Mouse (Mus musculus): Measurements from ENCODE around the gene Vwf. TPM values are rescaled to one million over a fixed set of nuclear protein-coding genes. Genes with fewer than 3 reads are reported as not detected.
A peak's percentile ranks its signal among the peaks of the same experiment; 100 is the strongest.

Gene Vwf
- total RNA-seq, 2 experiments from 2014 or later = 12.5 to 17.6 TPM

GRCm38 (mm10) chr6:125603234-125603633 is 56.7 kb downstream of the Vwf start:
- intact Hi-C loops (cut with DNase I) = loop anchor here (2.0 to 10.0 kb wide), 6 partner anchors 74 to 388 kb away; partner anchors contain the start of gene Vamp1

DNA sequence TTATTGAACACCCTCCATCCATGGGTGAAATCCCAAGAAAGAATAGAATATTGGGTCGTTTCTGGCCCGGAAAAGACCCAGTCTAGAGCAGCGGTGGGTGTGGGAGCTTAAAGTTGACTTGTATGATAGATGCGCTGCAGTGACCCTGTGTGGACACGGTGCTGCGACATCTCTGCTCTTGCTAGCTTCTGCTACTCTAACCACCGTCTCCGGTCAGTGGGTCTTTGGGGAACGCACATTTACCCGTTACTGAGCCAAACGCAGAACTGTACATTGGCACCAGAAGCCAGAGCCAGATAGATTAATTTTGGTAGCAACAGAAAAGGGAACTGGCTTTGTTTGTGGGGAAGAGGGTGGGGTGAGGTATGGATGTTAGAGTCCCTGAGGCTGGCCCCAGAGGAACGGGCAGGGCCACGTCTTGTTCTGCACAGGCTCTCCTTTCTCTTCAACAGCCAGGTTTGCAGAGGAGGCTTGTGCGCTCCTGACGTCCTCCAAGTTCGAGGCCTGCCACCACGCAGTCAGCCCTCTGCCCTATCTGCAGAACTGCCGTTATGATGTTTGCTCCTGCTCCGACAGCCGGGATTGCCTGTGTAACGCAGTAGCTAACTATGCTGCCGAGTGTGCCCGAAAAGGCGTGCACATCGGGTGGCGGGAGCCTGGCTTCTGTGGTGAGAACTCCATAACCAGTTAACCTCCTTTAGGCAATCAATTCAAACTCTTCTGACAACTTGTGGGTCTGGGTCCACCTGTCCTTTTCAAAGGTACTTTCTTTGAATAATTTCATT is 57.3 kb downstream of the Vwf start:
- no peak for DNase-seq (ENCODE audit: low spot score in 2 of 2)
- intact Hi-C loops (cut with DNase I) = loop anchor here (2.0 to 10.0 kb wide), 6 partner anchors 75 to 389 kb away; partner anchors contain the start of gene Vamp1

More at GRCm38 (mm10) chr6:125603234-125603633, 56.7 kb downstream of the Vwf start:
- DNase-seq (ENCODE audit: low spot score in 2 of 2) = peak; percentile 42 to 53

DNA sequence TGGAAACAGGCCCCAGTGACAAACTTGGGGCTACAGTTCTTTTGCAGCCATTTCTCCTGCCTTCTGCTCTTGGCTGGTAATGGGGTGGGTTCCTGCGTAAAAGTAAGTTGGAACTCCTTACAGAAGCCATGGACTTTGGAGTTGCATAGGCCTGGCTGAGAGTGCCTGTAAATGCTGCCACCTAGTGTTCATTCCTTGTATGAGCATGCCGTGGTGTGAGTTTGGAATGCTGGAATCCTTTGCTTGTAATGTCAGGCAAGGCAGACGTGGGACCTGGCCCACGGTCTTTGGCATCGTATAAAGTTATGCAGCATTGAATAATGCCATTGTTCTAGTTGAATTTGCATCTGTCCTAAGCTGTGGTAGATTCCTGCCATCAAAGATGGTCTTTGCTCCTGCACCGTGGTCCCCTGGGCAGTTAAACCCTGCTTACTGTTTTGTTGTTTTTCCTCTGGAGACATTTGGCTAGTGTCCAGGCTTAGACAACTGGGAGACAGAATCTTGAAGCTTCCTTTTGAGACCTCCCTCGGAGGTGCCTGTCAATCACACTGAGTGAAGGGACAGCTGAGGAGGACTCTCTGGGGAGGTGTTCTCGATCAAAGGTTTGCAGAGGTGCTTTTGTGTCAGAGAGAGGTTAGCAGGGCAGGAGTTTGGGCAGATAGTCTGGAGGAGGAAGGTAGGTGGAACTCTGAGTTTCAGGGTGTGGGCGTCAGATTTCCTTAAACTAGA is 58.1 kb downstream of the Vwf start:
- intact Hi-C loops (cut with DNase I) = loop anchor here (5.0 to 10.0 kb wide), 5 partner anchors 92 to 390 kb away; partner anchors contain the start of gene Vamp1
- peak; percentile 77 to 79 for DNase-seq (ENCODE audit: low spot score in 2 of 2)

DNA sequence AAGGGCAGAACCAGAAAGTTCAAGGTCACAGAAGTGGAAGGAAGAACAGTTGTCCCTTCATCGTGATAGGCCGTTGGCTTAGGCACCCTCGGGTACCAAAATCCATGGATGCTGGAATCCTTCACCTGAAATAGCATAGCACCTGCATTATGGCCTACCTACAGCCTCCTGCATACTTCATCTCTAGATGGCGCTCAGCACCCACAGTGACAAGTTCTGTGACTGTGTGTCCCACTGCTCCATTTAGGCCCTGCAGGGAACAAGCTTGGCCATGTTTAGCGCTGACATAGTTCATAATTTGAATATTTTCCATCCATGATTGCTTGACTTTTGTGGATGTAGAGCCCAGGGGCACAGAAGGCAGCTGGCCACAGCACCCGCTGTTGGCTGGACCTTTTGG is 62.5 kb downstream of the Vwf start:
- no peak for DNase-seq (ENCODE audit: low spot score in 2 of 2)
- intact Hi-C loops (cut with DNase I) = loop anchor here (10.0 kb wide), 1 partner anchor 394 kb away; the partner anchor contains the start of gene Vamp1

GRCm38 (mm10) chr6:125617855-125618254 is 71.3 kb downstream of the Vwf start:
- intact Hi-C loops (cut with DNase I) = no loop called here
- no peak for DNase-seq (ENCODE audit: low spot score in 2 of 2)

DNA sequence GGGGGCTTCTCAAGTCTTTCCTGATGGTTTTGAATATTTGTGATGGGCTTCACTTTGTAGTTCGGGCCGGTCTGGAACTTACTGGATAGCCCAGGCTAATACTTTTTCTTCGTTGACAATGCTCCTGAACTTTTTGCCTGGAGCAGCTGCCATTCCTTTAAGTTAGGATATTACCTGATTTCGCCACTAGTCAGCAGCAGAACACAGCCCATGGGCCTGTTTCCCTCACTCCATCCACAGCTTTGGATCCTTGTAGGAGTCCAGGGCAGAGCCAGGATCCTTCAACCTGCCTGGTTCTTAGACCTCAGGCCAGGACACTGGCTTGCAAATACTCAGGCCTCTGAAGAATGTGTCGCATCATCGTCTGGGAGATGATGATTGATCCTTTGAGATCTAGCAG is 74.2 kb downstream of the Vwf start:
- DNase-seq (ENCODE audit: low spot score in 2 of 2) = peak; percentile 68 to 78
- intact Hi-C loops (cut with DNase I) = loop anchor here (2.0 to 10.0 kb wide), 3 partner anchors 344 to 852 kb away; partner anchors contain the start of gene Ntf3

DNA sequence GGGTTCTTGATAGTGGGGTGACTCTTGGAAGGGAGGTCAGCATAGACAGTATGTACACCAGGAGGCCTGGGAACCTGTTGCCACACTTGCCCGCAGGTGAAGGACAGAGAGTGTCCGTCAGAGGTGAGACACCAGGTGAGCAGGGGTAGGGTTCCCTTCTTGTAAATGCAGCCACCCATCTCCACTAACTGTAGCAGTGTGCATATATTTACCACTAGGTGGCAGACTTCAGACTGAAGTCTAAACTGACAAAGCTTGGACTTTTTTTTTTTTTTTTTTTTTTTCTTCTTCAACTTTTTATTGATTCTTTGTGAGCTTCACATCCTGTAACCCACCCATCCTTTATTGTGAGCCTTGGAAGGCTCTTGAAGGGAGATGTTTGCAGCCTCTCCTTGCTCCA is 75.9 kb downstream of the Vwf start:
- peak in 1 of 2 experiments; percentile 11 for DNase-seq (ENCODE audit: low spot score in 2 of 2)
- intact Hi-C loops (cut with DNase I) = loop anchor here (2.0 to 10.0 kb wide), 4 partner anchors 38 to 850 kb away; no protein-coding TSS in a partner anchor

GRCm38 (mm10) chr6:125640486-125640885 is 93.9 kb downstream of the Vwf start:
- no peak for DNase-seq (ENCODE audit: low spot score in 2 of 2)
- intact Hi-C loops (cut with DNase I) = no loop called here

- DNase-seq (ENCODE audit: low spot score in 2 of 2) = peak; percentile 14 to 83
- intact Hi-C loops (cut with DNase I) = no loop called here
Observed at GRCm38 (mm10) chr6:125641146-125641545, 94.6 kb downstream of the Vwf start.

DNA sequence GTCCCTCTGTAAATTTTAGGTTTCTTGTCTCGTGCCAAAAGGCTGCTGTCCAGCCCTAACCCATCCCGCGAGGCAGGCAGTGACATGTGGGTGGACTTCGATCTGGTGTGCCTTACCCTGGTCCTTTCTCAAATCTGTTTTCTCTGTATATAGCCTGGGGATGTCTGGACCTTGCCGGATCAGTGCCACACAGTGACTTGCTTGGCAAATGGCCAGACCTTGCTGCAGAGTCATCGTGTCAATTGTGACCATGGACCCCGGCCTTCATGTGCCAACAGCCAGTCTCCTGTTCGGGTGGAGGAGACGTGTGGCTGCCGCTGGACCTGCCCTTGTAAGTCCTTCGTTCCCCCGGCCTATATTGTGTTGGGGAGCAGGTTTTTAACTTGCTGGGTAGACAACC is 102.4 kb downstream of the Vwf start:
- no peak for DNase-seq (ENCODE audit: low spot score in 2 of 2)
- intact Hi-C loops (cut with DNase I) = no loop called here

- intact Hi-C loops (cut with DNase I) = no loop called here
- no peak for DNase-seq (ENCODE audit: low spot score in 2 of 2)
Observed at GRCm38 (mm10) chr6:125651335-125651734, 104.8 kb downstream of the Vwf start.

DNA sequence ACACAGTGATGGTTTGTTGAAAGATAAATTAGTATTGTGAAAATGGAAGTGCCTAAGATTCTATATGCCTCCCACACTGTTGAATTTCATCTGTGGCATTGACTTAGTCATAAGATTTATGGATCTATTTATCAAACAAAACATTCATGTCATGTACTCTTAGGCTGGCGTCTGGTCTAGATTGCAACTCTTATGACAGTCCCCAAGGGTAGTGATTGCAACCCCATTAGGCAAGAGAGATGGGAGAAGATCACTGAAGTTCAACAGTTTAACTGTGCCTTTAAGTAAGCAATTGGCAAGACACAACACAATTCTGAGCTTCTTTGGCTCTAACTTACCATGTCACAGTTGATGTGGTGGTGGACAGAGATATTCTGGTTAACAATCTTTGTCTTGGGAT is 106.8 kb downstream of the Vwf start:
- no peak for DNase-seq (ENCODE audit: low spot score in 2 of 2)
- intact Hi-C loops (cut with DNase I) = no loop called here

DNA sequence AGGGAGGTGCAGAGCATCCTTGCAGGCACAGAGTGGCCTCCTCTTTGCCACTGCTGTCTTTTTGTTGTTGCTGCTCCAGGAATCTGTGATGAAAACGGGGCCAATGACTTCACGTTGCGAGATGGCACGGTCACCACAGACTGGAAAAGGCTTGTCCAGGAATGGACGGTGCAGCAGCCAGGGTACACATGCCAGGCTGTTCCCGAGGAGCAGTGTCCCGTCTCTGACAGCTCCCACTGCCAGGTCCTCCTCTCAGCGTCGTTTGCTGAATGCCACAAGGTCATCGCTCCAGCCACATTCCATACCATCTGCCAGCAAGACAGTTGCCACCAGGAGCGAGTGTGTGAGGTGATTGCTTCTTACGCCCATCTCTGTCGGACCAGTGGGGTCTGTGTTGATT is 110.3 kb downstream of the Vwf start:
- intact Hi-C loops (cut with DNase I) = no loop called here
- DNase-seq (ENCODE audit: low spot score in 2 of 2) = no peak

DNA sequence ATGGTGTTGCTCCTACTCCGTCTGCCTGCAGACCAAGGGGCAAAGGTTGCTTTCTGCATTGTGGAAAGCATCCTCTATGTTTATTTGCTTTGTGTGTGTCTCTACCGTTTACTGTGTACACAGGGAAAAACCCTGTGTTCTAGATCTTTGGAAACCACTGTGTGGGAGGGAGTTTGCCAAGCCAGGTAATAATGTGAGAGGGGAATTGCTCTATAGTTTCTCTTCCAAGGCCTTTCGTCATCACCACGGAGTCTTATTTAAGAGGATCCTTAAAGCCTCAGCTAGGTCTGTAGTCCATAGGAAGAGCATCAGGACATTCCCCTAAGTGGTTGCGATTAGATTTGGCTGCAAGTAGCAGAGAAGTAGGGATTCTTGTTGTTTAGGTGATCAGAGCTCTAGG is 111.4 kb downstream of the Vwf start:
- DNase-seq (ENCODE audit: low spot score in 2 of 2) = no peak
- intact Hi-C loops (cut with DNase I) = no loop called here

DNA sequence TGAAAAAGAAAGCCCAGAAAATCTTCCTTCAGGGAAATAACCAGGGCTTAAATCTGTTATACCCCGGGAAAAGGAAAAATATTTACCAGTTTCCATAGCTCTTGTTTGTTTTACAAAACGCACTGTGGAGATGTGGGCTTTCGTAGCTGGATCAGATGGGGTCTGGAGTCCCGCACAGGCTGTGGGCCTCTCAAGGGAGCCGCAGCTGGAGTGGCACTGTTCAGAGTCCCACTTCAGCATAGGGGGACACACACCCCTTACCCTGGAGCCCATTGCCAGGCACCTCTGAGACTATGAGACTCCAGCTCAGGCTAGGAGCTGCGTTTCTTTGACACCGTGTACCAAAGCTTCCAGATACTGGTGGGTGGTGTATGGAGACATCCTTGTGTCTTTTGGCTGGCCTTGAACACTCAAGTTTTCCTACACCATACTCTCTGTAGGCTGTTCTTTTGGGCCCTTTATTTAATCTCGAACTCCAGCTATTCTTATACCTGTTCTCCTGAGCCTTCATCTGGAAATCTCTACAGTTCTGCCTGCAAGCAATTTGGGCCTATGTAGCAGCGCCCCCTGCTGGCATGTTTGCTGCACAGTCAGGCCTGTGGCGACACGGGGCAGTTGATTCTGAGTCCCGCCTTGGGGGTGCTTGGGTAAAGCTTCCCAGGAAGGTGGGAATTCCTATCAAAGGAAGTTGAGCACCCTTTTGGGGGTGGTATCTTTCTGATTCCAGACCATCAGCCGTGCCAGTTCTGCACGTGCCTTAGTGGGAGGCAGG is 114.7 kb downstream of the Vwf start:
- intact Hi-C loops (cut with DNase I) = loop anchor here (2.0 kb wide), 1 partner anchor 38 kb away; no protein-coding TSS in a partner anchor
- DNase-seq (ENCODE audit: low spot score in 2 of 2) = peak; percentile 49 to 54

- intact Hi-C loops (cut with DNase I) = no loop called here
Observed at GRCm38 (mm10) chr6:125663906-125664305, 117.3 kb downstream of the Vwf start.

GRCm38 (mm10) chr6:125671835-125672234 is 125.3 kb downstream of the Vwf start:
- no peak for DNase-seq (ENCODE audit: low spot score in 2 of 2)
- intact Hi-C loops (cut with DNase I) = no loop called here

More at GRCm38 (mm10) chr6:125663906-125664305, 117.3 kb downstream of the Vwf start:
- DNase-seq (ENCODE audit: low spot score in 2 of 2) = no peak

DNA sequence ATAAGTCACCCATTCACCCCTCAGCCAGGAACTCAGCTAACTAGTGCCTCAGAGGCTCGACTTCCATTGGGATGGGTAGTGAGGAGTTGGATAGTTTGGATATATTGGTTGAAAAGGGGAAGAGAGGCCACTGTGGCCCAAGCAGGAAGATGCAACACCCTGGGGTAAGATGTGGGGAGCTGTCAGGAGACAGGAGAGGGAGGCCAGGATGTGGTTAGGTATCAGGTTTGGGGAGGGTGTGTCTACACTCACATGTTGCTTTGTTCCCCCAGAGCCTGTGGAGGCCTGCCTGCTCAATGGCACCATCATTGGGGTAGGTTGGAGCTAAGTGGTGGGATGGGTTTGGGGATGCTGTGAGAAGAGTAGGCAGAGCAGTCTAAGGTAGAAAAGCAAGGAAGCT is 131.9 kb downstream of the Vwf start:
- intact Hi-C loops (cut with DNase I) = no loop called here
- DNase-seq (ENCODE audit: low spot score in 2 of 2) = no peak

DNA sequence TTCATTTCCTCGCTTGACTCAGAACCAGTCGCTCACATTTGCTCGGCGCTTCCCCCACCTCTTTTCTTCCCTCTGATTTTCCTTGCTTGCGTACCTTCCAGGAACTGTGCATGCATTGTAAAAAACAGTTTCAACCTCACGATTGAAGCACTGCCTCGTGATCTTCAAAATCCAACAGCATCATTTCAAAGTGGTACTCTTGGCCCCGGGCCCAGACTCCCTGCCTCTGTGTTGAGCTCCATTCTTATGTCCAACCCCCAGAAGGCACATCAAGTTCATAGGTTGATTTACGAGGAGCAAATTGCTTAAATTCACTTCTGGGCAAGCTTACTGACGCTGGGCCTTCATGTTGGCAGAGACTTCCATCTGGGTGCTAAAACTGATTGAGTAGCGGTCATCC is 134.0 kb downstream of the Vwf start:
- intact Hi-C loops (cut with DNase I) = no loop called here
- DNase-seq (ENCODE audit: low spot score in 2 of 2) = no peak

- intact Hi-C loops (cut with DNase I) = no loop called here
- DNase-seq (ENCODE audit: low spot score in 2 of 2) = no peak
Observed at GRCm38 (mm10) chr6:125685420-125685819, 138.8 kb downstream of the Vwf start.

Measured in left cerebral cortex, postnatal 25 days (tissue).